Mouse (Mus musculus): ENCODE data around the gene Mageb5. TPM values are rescaled to one million over a fixed set of nuclear protein-coding genes. Genes with fewer than 3 reads are reported as not detected.

The Mageb5 gene
- polyA plus RNA-seq (2017; shearing (Covaris generic)): not detected

DNA sequence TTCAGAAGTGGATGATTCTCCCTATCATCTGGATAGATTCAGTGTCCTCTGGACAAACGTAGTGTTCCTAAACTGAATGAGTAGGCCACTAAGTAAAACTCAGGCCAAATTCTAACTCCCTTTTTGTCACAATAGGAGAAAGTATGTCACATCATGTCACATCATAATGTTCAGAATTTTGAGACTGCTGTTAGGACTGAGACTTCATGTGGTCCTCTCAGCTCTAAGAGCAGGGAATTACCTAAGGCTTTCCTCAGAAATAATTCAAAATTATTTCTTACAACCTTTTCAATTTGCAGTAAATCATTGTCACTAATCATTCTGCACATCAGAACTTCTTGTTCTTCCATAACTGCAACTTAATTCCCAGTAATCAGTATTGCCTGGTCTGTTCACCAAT lies at the start of gene Mageb5:
Gene Mageb5 (minus strand): TSS at position 101 of the 400 bp plus-strand sequence.

Other genes with a start within 250 kb of the Mageb5 start
- gene 1700084M14Rik, start 207.1 kb downstream of the Mageb5 start, polyA plus RNA-seq (2017; shearing (Covaris generic)): not detected
- gene Gm14781, start 150.8 kb downstream of the Mageb5 start, polyA plus RNA-seq (2017; shearing (Covaris generic)): not detected
- gene Mageb1, start 233.3 kb upstream of the Mageb5 start, polyA plus RNA-seq (2017; shearing (Covaris generic)): not detected

Measured in inflammation-experienced regulatory T-cells (primary cell).